Mouse (Mus musculus) heart, adult 18-20 months (tissue): ENCODE data around the gene Ndufv3. TPM values are rescaled to one million over a fixed set of nuclear protein-coding genes. Genes with fewer than 3 reads are reported as not detected.

ENCODE experiments used
- DNase-seq, 2 experiments: peaks; one replicate each; pipeline ENCODE4 v3.0.0; 2021 to 2022; ENCODE audit warnings: mixed read lengths in 1 of 2
- long read RNA-seq, 2 experiments: library from polyadenylated mRNA; stranded (forward); transcript quantifications; one replicate each; pipeline ENCODE4 v2.0.0; 2021
- total RNA-seq, 2 experiments: library from RNA; stranded (reverse); gene quantifications; 2 replicates each; pipeline ENCODE4 v1.2.3; 2021

The Ndufv3 gene
- 1,000 to 10,000 TPM; 1,409 to 1,497 TPM for total RNA-seq
- long read RNA-seq, experiment 1, transcript Ndufv3-201 (4 exons, 1,582 nt): minor isoform, 12 of 1,480 reads
- long read RNA-seq, experiment 1, transcript Ndufv3-202 (3 exons, 493 nt): major isoform, 1,441 of 1,480 reads
- long read RNA-seq, experiment 1, partial matches to known transcripts: 13 of 1,480 reads
- long read RNA-seq, experiment 1, other reads (novel, unspliced or antisense): 14 of 1,480 reads
- long read RNA-seq, experiment 2, transcript Ndufv3-201 (4 exons, 1,582 nt): minor isoform, 8 of 1,237 reads
- long read RNA-seq, experiment 2, transcript Ndufv3-202 (3 exons, 493 nt): major isoform, 1,204 of 1,237 reads
- long read RNA-seq, experiment 2, partial matches to known transcripts: 15 of 1,237 reads
- long read RNA-seq, experiment 2, other reads (novel, unspliced or antisense): 10 of 1,237 reads

DNA sequence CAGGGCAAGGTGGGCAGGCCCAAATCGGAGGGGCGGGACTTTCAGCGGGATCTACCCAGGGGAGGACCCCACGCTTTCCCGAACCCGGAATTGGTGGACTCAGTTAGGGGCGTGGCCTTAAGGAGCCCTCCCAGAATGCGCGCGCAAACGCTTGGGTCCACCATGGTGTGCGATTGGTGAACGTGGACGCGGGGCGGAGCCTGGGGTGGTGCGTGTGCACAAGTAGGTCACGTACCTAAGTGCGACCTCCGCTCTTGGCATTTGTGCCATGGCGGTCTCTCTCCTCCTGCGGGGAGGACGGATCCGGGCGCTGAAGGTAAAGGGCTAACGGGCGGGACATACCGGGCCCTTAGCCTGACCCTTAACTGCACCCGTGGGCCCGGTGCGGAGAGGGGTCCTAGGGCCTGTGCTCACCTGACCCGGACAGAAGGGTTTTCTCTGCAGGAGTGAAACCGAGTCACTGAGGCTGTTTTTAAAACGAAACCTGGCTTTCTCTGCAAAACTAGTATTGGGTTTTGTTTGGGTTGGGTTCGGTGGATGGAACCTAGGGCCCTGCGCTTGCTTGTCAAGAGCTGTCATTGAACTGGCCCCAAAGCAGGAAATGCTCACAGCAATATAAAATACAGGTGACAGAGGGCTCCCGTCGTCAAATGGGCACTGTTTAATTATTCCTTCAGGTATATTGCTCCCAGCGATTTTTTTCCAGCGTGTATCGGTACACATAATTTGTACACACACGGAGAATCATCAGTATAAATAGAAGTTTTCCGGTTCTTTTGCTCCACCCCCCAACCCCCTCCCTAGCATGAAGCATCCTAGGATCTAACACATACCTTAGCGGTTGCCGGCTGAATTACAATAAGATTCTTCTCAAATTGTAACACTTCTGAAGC lies at the start of gene Ndufv3, which contains the start of gene Wdr4:
Gene Ndufv3, plus strand, starts transcription at position 170 of the 893 bp plus-strand sequence.
Gene Wdr4, minus strand, starts transcription at position 35 of the 893 bp plus-strand sequence.
- DNase-seq: peak; percentile 100

DNA sequence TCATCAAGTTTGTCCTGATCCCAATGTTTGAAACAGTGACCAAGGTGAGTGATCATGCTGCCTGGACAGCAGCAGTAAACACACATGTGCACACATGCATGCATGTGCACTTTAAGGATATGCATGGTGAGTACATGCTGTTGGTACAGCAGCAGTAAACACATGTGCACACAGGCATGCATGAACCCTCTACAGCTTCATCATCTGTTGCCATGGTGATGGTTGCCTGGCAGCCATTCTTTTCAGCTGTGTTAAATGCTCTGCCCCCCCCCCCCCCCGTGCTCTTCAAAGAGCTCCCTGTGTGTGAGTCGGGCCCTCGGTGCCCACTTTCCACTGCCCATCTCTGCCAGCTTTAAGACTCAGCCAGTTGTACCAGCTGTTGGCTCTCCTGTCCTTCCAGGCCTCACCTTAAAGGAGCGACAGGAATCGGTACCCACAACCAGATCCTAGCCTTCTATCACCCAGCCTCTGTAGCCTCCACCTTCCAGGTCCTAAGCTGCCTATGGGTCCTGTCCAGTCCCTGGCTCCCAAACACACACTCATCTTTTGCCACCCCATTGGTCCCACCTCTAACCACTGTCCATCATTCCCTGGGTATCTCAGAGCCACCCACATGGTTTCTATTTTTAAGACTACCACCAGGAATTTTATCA lies 49.0 kb upstream of the Ndufv3 start:
- no peak for DNase-seq

DNA sequence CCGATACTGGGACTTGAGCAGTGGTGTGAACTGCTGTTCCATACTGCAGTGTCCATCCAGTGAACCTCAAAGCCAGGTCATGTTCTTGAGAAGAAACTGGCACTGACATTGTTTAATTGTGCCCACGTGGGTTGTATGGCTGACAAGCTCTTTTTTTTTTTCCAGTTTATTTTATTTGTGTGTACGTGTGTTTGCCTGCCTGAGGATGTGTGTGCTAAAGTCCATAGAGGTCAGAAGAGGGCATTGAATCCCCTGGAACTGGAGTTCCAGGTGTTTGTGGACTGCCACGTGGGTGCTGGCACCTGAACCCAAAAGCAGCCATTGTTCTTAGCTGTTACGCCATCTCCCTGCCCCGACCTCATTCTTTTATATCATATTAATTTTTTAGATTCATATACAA lies 45.5 kb upstream of the Ndufv3 start:
- no peak for DNase-seq

DNA sequence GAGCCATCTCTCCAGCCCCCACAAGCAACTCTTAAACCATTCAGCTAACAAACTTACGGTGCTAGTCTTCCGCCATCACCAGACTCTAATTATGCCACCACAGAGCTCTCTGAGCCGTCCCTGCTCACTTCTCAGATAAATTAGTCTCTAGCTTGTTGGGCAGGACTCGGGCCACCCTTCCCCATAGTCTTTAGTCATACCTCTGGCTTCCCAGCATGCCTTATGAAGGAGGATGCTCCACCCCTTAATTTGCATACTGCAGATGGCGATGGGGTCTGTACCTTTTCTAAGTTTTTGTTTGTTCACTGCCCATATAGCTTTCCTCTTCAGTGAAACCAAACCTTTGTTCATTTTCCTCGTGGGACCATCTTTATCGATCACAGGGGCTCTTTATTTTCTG lies 41.3 kb upstream of the Ndufv3 start:
- DNase-seq: no peak

DNA sequence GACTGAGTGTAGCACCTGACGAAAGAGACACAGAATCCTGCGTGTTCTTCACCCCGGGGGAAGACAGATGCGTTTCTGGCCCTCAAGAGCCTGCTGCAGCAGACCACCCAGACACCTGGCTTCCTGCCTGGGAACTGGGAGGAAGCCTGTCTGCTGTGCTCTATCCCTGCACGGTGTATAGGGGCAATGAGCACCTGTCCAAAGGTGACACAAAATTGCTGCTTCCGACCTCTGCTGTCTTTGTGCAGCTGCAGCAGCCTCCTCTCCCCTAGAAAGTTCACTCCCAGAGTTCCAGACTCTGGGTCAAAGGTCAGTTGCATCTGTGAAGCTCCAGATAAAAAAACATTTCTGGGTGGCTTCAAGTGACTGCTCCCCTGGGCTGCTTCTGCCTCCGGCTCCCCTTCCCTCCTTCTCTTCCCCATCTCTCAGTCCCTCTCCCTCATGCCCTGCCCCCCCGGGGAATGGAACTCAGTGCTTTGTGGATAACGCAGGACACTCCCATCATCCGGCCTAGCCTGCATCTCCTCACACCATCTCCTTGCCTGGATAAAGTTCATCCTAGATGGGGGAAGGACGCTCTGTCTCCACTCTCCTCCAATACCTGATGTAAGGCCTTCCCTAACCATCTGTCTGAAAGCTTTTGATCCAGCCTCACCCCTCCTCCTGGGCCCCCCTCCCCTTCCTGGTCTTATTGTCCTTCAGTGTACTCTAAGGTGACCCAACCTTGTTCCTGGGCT lies 40.6 kb upstream of the Ndufv3 start:
- DNase-seq: no peak

DNA sequence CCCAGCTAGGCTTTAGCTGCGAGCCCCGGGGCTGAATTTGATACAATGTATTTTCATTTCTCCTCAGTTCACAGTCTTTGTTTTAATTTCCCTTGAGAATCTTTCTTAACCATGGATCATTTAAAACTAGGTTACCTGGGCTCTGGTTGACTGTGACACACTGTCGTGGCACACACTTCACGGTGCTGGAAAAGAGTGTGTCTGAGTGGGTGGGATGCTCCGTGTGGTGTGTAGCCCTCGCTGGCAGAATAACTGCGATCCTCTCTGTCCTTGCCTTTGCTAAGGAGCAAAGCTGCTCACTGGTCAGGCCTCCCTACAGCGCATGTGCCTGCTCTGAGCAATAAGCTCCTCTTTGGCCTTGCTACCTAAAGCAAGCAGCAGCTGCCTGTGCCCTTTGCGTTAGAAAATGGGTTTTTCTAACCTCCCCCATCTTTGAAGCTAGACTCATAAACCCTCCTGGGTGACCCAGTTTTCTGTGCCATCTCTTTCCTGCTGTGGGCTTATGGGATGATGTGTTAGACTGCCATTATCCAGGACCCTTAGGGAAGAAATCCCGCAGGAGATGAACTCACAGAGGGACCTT lies 33.2 kb upstream of the Ndufv3 start:
- DNase-seq: no peak

DNA sequence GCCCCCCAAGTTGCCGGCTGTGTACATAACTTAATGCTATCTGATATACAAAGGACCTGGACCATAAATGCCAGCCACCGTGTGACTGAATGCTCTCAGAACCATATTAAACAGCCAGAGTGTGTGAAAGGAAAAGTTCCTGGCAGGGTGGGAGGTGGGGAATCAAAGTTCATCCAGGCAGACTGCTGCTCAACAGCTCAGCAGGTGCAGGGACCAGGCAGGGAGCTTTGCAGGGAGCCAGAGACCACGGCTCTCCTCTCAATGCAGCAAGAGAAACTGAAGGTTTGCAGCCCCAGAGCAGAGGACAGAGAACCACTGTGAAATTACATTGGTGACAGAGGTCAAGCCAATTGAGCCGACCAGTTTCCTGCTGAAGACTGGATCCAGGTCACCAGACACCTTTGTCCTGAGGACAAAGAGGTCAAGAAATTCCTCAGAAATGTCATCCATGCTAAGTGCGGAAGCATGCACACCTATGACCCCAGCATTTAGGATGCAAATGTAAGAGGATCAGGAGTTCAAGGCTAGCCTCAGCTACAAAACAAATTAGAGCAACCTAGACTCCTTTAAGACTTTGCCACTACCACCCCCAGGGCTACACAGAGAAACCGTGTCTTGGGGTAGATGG lies 32.4 kb upstream of the Ndufv3 start:
- DNase-seq: no peak

DNA sequence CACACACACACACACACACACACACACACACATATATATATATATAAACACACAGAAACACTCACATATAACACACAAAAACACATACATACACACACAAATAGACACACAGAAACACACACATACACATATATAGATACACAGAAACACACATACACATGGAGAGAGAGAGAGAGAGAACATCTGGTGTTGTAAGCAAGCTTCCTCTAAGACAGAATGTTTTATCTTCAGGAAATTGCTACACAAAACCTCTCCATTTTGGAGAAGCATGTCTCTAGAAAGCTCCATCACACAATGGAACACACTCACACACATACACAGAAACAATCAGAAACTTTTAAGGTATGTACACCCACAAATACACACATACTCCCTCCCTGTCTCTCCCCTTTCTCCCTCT lies 28.6 kb upstream of the Ndufv3 start:
- no peak for DNase-seq

DNA sequence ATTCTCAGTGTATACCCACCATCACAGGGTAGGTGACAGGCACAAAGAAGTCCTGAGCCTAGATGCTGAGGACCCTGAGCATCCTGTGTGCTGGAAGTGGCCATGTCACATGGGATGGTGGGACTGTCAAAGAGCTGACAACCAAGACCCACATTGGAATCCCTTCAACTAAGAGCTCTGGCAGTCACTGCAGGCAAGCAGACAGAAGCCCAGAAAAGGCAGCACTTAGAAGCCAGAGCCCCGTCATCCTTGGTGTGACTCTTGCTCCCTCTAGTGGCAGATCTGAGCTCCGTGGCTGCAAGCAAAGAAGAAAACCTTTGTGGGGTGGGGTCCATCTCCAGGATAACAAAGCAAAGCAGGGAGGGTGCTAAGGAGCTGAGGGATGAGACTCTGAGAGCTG lies 27.5 kb upstream of the Ndufv3 start:
- DNase-seq: peak; percentile 73 to 88

DNA sequence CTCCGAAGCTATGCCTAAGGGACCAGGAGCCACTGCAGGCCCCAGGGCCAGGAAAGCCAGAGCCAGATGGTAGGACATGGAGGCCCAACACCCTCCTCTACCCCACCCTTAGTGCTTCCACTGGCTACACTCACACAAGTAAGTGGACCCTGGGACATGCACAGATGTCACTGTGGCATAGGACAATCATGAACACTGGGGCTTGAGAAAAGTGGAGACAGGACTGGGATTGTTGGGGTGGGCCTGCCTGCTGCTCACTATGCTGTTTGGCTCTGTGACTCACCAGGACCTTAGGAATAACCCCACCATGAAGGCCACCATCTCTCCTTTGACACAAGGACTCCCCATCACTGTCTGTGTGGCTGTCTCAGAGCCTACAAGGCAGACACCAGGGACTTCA lies 24.9 kb upstream of the Ndufv3 start:
- no peak for DNase-seq

DNA sequence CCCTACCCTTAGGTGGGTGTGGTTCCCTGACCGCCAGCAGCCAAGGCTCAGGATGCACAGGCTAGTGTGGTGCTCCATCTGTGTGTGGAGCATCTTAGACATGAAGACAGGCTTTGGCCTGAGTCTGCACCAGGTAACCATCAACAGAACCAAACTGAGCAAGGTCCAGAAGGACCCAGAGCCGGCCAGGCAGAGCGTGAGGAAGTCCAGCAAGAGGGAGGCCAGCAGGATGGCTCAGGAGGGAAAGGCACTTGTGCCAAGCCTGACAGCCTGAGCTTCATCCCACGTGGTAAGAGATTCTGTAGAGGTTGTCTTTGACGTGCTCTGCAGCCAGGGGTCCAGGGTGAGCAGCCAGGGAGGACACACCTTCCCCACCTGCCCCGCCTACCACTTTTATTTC lies 22.2 kb upstream of the Ndufv3 start:
- no peak for DNase-seq

DNA sequence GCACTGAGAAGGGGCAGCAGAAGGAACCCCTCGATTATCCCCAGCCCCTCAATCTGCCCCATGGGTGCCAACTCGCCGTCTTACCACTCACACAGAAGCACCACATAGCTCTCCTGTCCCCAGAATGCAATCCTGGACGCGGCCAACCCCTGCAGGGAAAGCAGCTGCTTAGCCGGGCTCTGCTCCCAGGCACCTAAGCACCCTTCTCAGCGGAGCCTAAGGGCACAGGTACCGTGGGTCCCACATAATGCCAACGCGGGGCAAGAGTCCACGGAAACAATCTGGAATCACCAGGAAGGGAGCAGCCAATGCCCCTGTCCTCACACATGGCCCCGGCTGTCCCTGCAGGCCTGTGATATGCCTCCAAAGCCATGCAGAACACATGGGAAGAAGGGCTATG lies 20.2 kb upstream of the Ndufv3 start:
- no peak for DNase-seq

DNA sequence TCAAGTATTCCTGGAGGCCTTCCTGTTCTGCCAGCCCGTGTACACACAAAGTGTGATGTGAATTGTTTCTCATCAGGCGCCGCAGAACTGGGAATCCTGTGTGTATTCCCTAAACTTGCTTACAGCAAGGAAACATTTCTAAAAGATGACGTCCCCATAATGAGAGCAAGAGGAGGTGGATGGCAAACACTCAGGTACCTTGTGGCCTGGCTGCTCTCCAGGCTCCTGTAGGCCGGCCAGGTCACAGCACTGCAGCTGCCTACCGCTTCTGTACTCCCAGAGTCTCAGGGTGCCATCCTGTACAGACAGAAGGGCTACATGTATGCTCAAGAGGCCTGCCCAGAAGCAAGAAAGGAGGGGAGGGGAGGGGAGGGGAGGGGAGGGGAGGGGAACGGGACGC lies 19.5 kb upstream of the Ndufv3 start:
- DNase-seq: no peak

DNA sequence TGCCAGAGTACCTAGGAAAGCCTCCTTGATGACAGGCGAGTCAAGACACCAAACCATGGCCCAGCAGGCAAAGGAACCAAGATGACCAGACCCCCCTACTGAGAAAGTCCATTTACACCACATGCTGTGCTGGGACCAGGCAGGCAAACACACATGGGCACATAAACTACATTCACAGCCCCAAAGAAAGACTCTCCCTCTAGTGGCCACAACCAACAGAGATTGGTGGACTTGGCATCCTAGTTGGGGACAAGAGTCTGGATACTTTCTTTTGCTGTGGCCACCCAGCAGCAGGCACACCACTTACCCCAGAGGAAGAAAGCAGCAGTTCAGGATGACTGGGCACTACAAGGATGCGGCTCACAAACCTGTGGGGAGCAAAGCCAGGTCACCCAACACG lies 19.0 kb upstream of the Ndufv3 start:
- DNase-seq: no peak

DNA sequence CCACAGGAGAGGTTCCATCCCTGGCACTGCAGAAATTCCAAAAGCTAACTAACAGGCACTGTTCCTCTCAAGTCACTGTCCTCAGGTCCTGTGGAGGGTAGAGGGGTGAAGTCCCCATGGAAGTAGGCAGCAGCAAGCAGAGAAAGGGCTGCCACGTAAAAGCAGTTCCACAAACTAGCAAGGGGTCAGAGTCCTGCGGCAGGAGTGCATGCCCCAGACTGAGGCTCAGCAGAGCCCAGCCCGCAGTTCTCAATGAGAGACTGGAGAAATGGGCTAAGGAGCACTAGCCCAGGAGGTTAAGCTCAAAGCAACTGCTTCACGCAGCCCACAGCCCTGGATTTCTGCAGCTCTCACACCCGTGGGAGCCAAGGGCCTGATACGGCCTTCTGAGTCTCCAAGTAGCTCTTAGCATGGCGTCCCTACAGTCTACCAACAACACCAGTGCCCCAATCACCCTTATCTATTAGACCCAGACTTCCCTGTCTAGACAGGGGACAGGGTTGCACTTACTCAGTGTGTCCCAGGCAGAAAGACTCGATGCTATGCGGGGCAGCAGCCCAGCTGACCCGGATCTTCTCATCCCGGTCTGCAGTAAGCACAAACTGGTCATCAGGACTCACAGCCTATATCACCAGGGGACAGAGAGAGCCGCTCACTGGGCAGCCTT lies 17.5 kb upstream of the Ndufv3 start:
- DNase-seq: no peak

DNA sequence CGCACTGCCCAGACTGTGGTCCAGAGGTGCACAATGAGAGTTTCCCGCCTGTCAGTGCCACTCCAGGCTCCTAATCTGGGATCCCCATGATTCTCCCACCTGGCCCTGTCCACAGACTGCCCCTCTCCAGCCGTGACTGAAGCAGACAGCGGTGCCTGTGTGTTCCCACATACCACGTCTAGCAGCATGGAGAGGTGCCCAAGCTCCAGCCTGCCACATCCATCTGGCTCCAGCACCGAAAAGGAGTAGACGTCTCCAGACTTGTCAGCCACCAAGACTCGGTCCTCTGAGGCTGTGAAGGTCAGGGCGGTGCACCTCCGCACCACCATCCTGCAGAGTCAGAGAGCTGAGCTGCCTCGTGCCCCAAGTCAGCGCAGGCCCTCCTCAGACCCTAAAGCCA lies 16.6 kb upstream of the Ndufv3 start:
- no peak for DNase-seq

DNA sequence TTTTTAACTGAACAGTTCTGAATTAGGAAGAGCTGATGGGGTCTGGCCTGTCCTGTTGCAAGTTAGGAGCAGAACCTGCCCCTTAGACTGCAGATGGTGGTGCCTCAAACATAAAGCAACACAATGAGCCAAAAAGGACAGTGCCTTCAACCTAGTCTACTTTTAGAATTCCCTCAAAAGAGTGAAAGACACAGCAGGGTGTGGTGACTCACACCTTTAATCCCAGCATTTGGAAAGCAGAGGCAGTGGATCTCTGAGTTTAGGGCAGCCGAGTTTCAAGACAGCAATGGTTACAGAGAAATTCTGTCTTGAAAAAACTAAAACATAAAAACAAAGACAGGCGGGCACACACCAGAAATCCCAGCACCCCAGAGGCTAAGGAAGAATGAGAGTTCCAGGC lies 16.0 kb upstream of the Ndufv3 start:
- DNase-seq: no peak

DNA sequence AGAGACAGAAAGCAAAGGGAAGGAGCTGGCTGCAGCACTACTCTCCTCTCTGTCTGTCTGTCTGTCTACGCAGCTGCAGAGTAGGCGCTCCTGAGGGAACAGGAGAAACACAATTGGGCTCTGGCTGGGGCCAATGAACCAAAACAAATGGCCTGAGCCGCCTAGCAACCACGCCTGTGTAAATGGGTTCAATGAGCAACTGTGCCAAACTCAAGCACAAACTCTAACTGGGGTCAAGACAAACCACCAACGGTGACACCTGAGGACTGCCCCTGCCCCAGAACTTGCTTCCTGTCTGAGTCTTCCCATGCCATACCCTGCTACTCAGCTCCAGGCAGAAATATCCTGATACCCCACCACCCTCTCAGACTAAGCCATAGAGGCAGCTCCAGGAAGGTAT lies 14.9 kb upstream of the Ndufv3 start:
- DNase-seq: no peak

DNA sequence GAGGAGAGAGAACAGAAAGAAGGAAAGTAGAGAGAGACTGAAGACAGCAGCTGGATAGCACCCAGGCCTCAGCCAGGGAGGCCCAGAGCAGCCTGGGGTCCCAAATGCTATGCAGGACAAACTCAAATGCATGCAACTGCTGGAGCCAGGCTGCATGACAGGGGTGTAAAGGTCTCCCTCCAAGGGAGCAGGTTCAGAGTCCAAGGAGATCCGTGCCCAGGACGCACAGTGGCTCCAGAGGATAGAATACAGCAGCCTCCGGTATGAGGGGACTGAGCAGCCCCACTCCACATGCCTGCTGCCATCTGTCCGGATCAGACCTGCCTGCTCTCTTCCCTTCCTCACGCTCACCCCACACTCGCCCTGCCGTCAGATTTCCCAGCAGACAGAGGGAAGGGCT lies 13.6 kb upstream of the Ndufv3 start:
- no peak for DNase-seq

DNA sequence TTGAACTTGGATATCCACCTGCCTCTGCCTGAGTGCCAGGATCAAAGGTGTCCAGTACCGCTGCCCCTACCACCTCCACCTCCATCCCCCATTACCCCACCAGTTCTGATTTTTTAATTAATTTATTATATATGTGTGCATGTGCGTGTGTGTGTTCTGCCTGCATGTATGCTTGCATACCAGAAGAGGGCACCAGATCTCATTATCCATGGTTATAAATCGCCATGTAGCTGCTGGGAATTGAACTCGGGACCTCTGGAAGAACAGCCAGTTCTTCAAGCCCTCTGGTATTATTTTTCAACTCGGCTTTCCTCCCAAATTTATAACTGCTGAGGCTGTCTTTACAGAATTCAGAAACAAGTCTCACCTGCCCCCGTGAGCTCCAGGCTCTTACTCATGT lies 9.0 kb upstream of the Ndufv3 start:
- DNase-seq: no peak
